Mouse (Mus musculus): Measurements from ENCODE around the gene Tob2. TPM values are rescaled to one million over a fixed set of nuclear protein-coding genes. Genes with fewer than 3 reads are reported as not detected.

Tob2 gene
- polyA plus RNA-seq, 1 experiment from 2014 or later: 14.7 TPM

Other genes starting within 250 kb of the Tob2 start
- 19.4 and 20.3 TPM in 2 replicates for gene L3mbtl2, start 194.9 kb downstream of the Tob2 start, polyA plus RNA-seq (2016; fragmentation: Nextera tagmentation; extraction: Ambion mirVana)
- gene Chadl, start 161.5 kb downstream of the Tob2 start, polyA plus RNA-seq (2016; fragmentation: Nextera tagmentation; extraction: Ambion mirVana): 0.75 and 0.82 TPM in 2 replicates
- 27.4 and 30.8 TPM in 2 replicates for gene Zc3h7b, start 113.7 kb downstream of the Tob2 start, polyA plus RNA-seq (2016; fragmentation: Nextera tagmentation; extraction: Ambion mirVana)
- 102 and 106 TPM in 2 replicates for gene Rangap1, start 113.3 kb downstream of the Tob2 start, polyA plus RNA-seq (2016; fragmentation: Nextera tagmentation; extraction: Ambion mirVana)
- 26.0 and 27.8 TPM in 2 replicates for gene Tef, start 56.4 kb downstream of the Tob2 start, polyA plus RNA-seq (2016; fragmentation: Nextera tagmentation; extraction: Ambion mirVana)
- 88.9 and 89.3 TPM in 2 replicates for gene Phf5a, start 13.1 kb upstream of the Tob2 start, polyA plus RNA-seq (2016; fragmentation: Nextera tagmentation; extraction: Ambion mirVana)
- 497 and 519 TPM in 2 replicates for gene Aco2, start 13.5 kb upstream of the Tob2 start, polyA plus RNA-seq (2016; fragmentation: Nextera tagmentation; extraction: Ambion mirVana)
- 106 and 121 TPM in 2 replicates for gene Polr3h, start 67.4 kb upstream of the Tob2 start, polyA plus RNA-seq (2016; fragmentation: Nextera tagmentation; extraction: Ambion mirVana)
- gene Csdc2, start 78.0 kb upstream of the Tob2 start, polyA plus RNA-seq (2016; fragmentation: Nextera tagmentation; extraction: Ambion mirVana): 6.2 and 6.3 TPM in 2 replicates
- gene Pmm1, start 102.1 kb upstream of the Tob2 start, polyA plus RNA-seq (2016; fragmentation: Nextera tagmentation; extraction: Ambion mirVana): 17.7 and 19.6 TPM in 2 replicates
- not detected in 2 replicates for gene 1700029P11Rik, start 121.7 kb upstream of the Tob2 start, polyA plus RNA-seq (2016; fragmentation: Nextera tagmentation; extraction: Ambion mirVana)
- gene Xrcc6, start 129.0 kb upstream of the Tob2 start, polyA plus RNA-seq (2016; fragmentation: Nextera tagmentation; extraction: Ambion mirVana): 68.7 and 80.2 TPM in 2 replicates
- gene Desi1, start 175.1 kb upstream of the Tob2 start, polyA plus RNA-seq (2016; fragmentation: Nextera tagmentation; extraction: Ambion mirVana): 22.8 and 24.6 TPM in 2 replicates
- gene Snu13, start 188.8 kb upstream of the Tob2 start, polyA plus RNA-seq (2016; fragmentation: Nextera tagmentation; extraction: Ambion mirVana): 150 and 157 TPM in 2 replicates
- gene 4930407I10Rik, start 200.4 kb upstream of the Tob2 start, polyA plus RNA-seq (2016; fragmentation: Nextera tagmentation; extraction: Ambion mirVana): not detected in 2 replicates
- gene Mei1, start 211.2 kb upstream of the Tob2 start, polyA plus RNA-seq (2016; fragmentation: Nextera tagmentation; extraction: Ambion mirVana): not detected in 2 replicates

Data from heart, embryonic 12.5 days (tissue).